Mouse (Mus musculus) frontal cortex, postnatal 25 days (tissue): ENCODE results near the gene Slc17a8.
"Not testable (repeated sequence)": the region's sequence is repeated elsewhere in the genome, so short reads cannot be mapped to it uniquely, and the experiment has no call there.

Experiments used
- DNase-seq, 2 experiments: peaks; one replicate each; pipeline ENCODE4 v3.0.0; 2022; ENCODE audit warnings: low spot score in 2 of 2

The Slc17a8 gene

DNA sequence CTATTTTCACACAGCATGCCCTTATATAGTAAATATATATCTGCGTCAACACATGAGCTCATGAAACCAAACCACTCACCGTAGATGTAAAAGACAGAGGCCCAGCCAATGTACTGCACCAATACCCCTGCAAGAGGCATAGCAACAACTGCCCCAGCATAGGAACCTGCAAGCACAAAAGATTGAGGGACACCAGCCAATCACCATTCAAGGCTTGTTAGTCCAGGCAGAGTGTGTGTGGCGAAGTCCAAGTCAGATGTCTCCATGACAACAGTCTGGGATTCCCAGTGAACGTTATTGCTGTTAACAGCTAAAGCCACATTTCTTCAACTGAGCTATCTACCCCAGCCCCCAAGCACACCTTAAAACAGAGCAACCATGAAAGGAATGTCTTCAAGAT lies 28.3 kb downstream of the Slc17a8 start:
- DNase-seq: no peak

DNA sequence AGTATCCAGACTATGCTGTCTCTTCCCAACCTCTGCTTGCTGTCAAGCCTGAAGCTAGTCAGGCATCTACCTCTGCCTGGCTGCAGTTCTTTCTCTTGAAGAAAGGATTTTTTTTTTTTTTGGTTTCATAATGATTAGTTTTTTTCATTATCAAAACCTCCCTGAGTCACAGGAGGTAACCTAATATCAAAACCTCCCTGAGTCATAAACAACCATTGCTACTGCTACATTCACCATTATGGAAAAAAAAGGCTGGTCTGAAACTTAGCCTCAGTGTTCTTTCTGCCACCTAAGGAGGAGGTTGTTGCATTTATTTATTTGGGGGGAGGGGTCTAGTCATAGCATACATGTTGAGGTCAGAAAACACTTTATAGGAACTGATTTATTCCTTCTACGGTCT lies 31.2 kb downstream of the Slc17a8 start:
- DNase-seq: no peak

- no peak for DNase-seq
These were observed 32.3 kb downstream of the Slc17a8 start for GRCm38 (mm10) chr10:89588708-89589107.

GRCm38 (mm10) chr10:89584709-89585108 lies 36.3 kb downstream of the Slc17a8 start:
- DNase-seq: no peak

- no peak for DNase-seq
These were observed 42.3 kb downstream of the Slc17a8 start for GRCm38 (mm10) chr10:89578801-89579200.

GRCm38 (mm10) chr10:89577666-89578065 lies 43.4 kb downstream of the Slc17a8 start:
- no peak for DNase-seq

- DNase-seq: no peak
These were observed 47.6 kb downstream of the Slc17a8 start for GRCm38 (mm10) chr10:89573421-89573820.

GRCm38 (mm10) chr10:89572946-89573345 lies 48.1 kb downstream of the Slc17a8 start:
- DNase-seq: no peak

GRCm38 (mm10) chr10:89567391-89567790 lies 53.7 kb downstream of the Slc17a8 start:
- no peak for DNase-seq

GRCm38 (mm10) chr10:89565301-89566022 lies 55.6 kb downstream of the Slc17a8 start:
- DNase-seq: no peak

DNA sequence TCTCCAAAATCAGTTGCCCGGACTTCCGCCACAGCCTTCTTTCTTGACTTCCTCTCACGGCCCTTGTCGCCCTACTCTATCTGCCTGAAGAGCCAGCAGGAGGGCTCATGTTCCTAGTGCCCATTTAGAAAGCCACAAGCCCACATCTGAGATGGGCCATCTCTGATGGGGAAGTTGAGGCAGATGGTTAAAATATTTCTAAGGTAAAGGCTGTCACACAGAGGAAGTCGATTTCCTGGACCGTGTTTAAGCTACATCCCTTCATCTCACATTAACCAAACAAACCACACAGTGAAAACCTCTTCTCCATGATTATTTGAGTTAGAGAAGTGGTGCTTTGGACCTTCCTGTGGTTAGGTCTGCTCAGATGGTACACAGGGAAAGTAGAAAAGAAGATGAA lies 58.9 kb downstream of the Slc17a8 start:
- no peak for DNase-seq

GRCm38 (mm10) chr10:89559351-89559750 lies 61.7 kb downstream of the Slc17a8 start:
- DNase-seq: no peak

DNA sequence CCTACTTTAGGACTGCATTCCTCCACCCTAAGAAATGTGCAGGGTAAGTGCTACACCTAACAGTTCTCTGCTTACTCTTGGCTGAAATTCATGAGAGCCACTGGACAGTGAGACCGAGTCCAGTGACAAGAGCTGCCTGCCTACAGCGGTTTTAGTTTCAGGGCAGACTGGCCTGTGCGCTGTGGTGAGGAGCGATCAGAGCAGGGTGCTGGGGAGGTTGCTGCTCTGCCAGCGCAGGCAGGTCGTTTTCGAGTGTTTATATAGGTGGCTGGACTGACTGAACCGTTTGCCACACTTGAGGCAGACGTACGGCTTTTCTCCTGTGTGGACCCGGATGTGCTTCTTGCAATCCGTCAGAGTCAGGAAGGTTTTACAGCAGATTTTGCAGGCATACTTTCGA lies 66.2 kb downstream of the Slc17a8 start:
- not testable (repeated sequence) for DNase-seq

- not testable (repeated sequence) for DNase-seq
These were observed 67.2 kb downstream of the Slc17a8 start for GRCm38 (mm10) chr10:89553855-89554254.

DNA sequence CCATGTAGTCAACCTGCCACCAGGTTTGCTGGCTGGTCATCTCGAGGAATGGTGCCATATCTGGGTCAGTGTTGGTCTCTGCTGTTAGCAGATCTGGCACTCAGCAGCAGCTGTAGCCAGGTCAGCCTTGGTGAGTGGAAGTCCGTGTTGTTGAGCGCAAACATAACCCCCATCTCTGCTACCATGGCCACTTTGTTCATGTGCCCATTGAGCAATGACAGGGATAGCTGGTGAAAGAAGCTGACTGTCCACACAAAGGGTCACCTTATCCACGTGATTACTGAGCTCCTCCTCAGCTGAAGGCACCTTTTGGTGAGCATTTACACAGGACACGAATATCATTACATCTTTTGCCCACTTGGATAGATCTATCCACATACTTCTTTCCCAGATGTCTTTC lies 68.0 kb downstream of the Slc17a8 start:
- no peak for DNase-seq

DNA sequence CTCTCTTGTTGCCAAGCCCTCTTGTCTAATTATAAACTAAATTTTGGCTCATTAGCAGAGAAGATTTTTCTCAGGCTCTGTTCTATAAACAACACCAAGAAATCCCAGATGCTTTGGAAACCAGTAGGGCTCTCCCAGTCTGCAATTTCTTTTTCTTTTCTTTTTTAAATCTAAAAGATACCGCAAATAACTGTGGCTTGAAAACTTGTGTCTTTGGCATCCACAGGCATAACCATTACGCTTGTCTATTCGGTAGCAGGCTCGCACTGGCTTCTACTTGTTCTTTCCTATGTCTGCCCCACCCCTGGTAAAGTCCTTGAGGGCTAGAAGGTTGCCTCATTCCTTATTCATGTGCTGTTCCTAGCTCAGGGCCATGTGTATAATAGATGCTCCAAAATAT lies 69.4 kb downstream of the Slc17a8 start:
- DNase-seq: no peak

GRCm38 (mm10) chr10:89548028-89548427 lies 73.0 kb downstream of the Slc17a8 start:
- no peak for DNase-seq

- DNase-seq: no peak
These were observed 74.1 kb downstream of the Slc17a8 start for GRCm38 (mm10) chr10:89546989-89547388.

GRCm38 (mm10) chr10:89543867-89544266 lies 77.2 kb downstream of the Slc17a8 start:
- DNase-seq: no peak

- no peak for DNase-seq
These were observed 78.7 kb downstream of the Slc17a8 start for GRCm38 (mm10) chr10:89542321-89542720.

DNA sequence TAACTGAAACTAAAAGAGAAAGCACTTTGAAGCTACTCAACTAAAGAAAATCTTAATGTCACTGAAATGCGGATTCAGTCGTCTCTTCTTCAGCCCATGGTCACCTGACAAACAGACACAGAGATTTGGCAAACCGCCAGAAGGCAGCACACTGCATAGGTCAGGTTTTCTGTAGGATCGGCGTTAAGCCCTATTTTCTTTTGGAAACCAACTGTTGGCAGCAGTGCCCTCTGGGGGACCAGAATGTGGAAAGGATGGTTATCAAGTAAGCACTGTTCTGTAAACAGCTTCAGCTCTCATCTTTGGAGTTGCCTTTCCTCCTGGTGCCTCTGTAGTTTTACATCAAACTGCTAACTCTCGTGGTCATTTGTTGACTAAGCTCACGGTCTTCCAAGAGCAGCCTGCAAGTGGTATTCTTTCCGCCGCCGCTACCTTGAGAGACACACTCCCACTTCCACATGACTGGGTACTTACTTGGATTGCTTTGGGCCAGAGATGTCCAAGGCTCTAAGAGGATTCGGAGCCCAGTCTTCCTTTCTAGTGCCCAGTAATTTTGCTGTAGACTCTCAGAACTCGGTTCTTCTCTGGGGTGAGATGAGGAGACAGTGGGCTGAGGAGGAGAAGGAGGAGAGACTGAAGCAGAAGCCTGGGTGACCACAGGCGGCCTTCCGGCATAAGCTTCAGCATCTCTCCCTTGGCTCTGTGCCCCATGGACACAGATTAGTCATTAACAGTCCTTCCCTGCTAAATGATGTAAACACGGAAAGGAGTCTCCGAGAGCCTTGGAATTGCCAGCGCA lies 87.9 kb downstream of the Slc17a8 start, which contains the start of gene Nr1h4:
Gene Nr1h4 (minus strand): TSS at position 657 of the 799 bp plus-strand sequence.
- DNase-seq: no peak

GRCm38 (mm10) chr10:89532451-89532850 lies 88.6 kb downstream of the Slc17a8 start:
- no peak for DNase-seq

DNA sequence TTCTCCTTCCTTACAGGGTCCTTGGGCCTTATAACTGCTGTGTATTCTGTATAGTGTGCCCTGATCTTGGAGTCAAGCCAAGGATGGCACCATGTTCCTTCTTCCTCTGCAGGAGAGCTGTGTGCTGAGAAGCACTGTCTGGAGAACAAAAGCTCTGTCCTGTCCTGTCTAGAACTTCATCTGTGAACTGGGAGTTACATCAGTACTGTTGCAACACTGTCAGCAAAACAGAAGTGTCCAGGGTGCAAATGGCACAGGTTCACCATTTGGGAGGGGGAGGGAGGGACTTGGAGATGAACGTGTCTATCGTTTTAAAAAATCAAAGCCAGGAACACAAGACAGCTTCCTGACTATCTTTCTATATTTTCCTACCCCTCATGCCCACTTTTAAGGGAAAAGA lies 89.1 kb downstream of the Slc17a8 start:
- no peak for DNase-seq
